Mouse (Mus musculus): ENCODE data around the gene Nusap1. TPM values are rescaled to one million over a fixed set of nuclear protein-coding genes. Genes with fewer than 3 reads are reported as not detected.

The Nusap1 gene
- total and polyA plus RNA-seq, 3 experiments, result 29.0 to 92.7 (median 41.1) TPM

- dilution Hi-C loops (cut with MboI; ENCODE audit: extremely low pct_ligation_motif_present, extremely low pct_unique_long_range_greater_than_20kb, low sequenced_read_pairs) (no loop called here), in situ Hi-C loops (cut with MboI; ENCODE audit: low pct_ligation_motif_present, low pct_unique_long_range_greater_than_20kb, low sequenced_read_pairs) (no loop called here)
- peak; percentile 78 for DNase-seq (ENCODE audit: extremely low read depth)
- no peak overlapping the region for H3K4me2 ChIP-seq (ENCODE audit: insufficient read depth, low read depth, poor library complexity, severe bottlenecking)
- H3K36me3 ChIP-seq (replicated peaks in 1 of 2; ENCODE audit: control insufficient read depth in 1 of 2, insufficient read depth in 1 of 2, low read length in 1 of 2), result peaks cover 5% of the 10 kb centered on the region in 2 experiments
- no peaks in the 10 kb centered on the region for H3K9me3 ChIP-seq (replicated peaks; ENCODE audit: low read length)
- no peak overlapping the region for H3K9ac ChIP-seq (ENCODE audit: insufficient read depth, low read depth)
- H3K79me2 ChIP-seq (replicated peaks; ENCODE audit: control insufficient read depth, extremely low read depth, insufficient read depth, poor library complexity, severe bottlenecking), result no peaks in the 10 kb centered on the region
- no peak overlapping the region for H3K27ac ChIP-seq (ENCODE audit: insufficient read depth, low read depth)
- H3K4me3 ChIP-seq (replicated peaks in 1 of 3; ENCODE audit: low read depth in 2 of 3, low read length in 2 of 3, poor library complexity in 1 of 3), result no peak overlapping the region
- H3K4me1 ChIP-seq (ENCODE audit: control insufficient read depth in 1 of 2, insufficient read depth in 2 of 2), result peaks cover 5 to 16% of the 10 kb centered on the region in 2 experiments; a peak in 2 of 4 replicates
- H3K27me3 ChIP-seq (replicated peaks), result no peaks in the 10 kb centered on the region
- TF ChIP-seq E2F4 (IDR thresholded peaks at IDR 0.05; ENCODE audit: insufficient replicate concordance, low read depth, low read length) (no peak), CTCF (conservative IDR thresholded peaks at IDR 0.05 in 1 of 2, IDR thresholded peaks at IDR 0.05 in 1 of 2; ENCODE audit: low read depth in 2 of 2, low read length in 2 of 2) (peak; percentile 76 to 95), MAX (IDR thresholded peaks at IDR 0.05; ENCODE audit: low read length) (no peak), GABPA (IDR thresholded peaks at IDR 0.05; ENCODE audit: insufficient replicate concordance, low read depth, low read length) (no peak), ZMIZ1 (IDR thresholded peaks at IDR 0.05; ENCODE audit: low read depth, low read length) (no peak), POLR2AphosphoS2 (IDR thresholded peaks at IDR 0.05; ENCODE audit: low read depth, low read length) (no peak), SIN3A (IDR thresholded peaks at IDR 0.05; ENCODE audit: low read length) (0 out of 2 replicates have a peak, but pooled peaks have one; percentile 27), PAX5 (IDR thresholded peaks at IDR 0.05; ENCODE audit: low read length) (no peak), SMC3 (IDR thresholded peaks at IDR 0.05; ENCODE audit: low read depth, low read length) (peak; percentile 83), ELF1 (IDR thresholded peaks at IDR 0.05; ENCODE audit: low read depth, low read length) (0 out of 2 replicates have a peak, but pooled peaks have one; percentile 9), MEF2A (IDR thresholded peaks at IDR 0.05; ENCODE audit: borderline replicate concordance, low read depth, low read length) (0 out of 2 replicates have a peak, but pooled peaks have one; percentile 28), MYC (IDR thresholded peaks at IDR 0.05; ENCODE audit: low read depth, low read length) (0 out of 2 replicates have a peak, but pooled peaks have one; percentile 58), JUND (conservative IDR thresholded peaks at IDR 0.05; ENCODE audit: low read depth, low read length) (no peak), NELFE (IDR thresholded peaks at IDR 0.05; ENCODE audit: low read depth, low read length) (peak; percentile 43; the same call in 1 of the 2 replicates), RAD21 (IDR thresholded peaks at IDR 0.05; ENCODE audit: low read depth, low read length) (peak; percentile 94), TCF12 (IDR thresholded peaks at IDR 0.05; ENCODE audit: low read depth, low read length) (peak; percentile 27; the same call in 1 of the 2 replicates), ZC3H11A (IDR thresholded peaks at IDR 0.05; ENCODE audit: low read depth, low read length) (peak; percentile 63), EP300 (IDR thresholded peaks at IDR 0.05; ENCODE audit: low read length) (no peak), BHLHE40 (IDR thresholded peaks at IDR 0.05; ENCODE audit: low read depth, low read length) (no peak), MAZ (IDR thresholded peaks at IDR 0.05; ENCODE audit: low read depth, low read length) (0 out of 2 replicates have a peak, but pooled peaks have one; percentile 33)
These were observed 30.7 kb upstream of the Nusap1 start for GRCm38 (mm10) chr2:119587383-119587782.

- in situ Hi-C loops (cut with MboI; ENCODE audit: low pct_ligation_motif_present, low pct_unique_long_range_greater_than_20kb, low sequenced_read_pairs) (no loop called here), dilution Hi-C loops (cut with MboI; ENCODE audit: extremely low pct_ligation_motif_present, extremely low pct_unique_long_range_greater_than_20kb, low sequenced_read_pairs) (no loop called here)
- peaks cover 21% of the 10 kb centered on the region for H3K79me2 ChIP-seq (replicated peaks; ENCODE audit: control insufficient read depth, extremely low read depth, insufficient read depth, poor library complexity, severe bottlenecking)
- H3K9me3 ChIP-seq (replicated peaks; ENCODE audit: low read length), result no peaks in the 10 kb centered on the region
- no peak for TF ChIP-seq ELF1 (IDR thresholded peaks at IDR 0.05; ENCODE audit: low read depth, low read length)
- TF ChIP-seq ZC3H11A (IDR thresholded peaks at IDR 0.05; ENCODE audit: low read depth, low read length), result no peak
- peak in 1 of 2 experiments; percentile 46; a peak in 2 of 4 replicates for TF ChIP-seq CTCF (conservative IDR thresholded peaks at IDR 0.05 in 1 of 2, IDR thresholded peaks at IDR 0.05 in 1 of 2; ENCODE audit: low read depth in 2 of 2, low read length in 2 of 2)
- no peak for TF ChIP-seq USF1 (IDR thresholded peaks at IDR 0.05; ENCODE audit: low read depth, low read length)
- TF ChIP-seq MAZ (IDR thresholded peaks at IDR 0.05; ENCODE audit: low read depth, low read length), result no peak
- TF ChIP-seq TCF12 (IDR thresholded peaks at IDR 0.05; ENCODE audit: low read depth, low read length), result no peak
- no peak for TF ChIP-seq MXI1 (IDR thresholded peaks at IDR 0.05; ENCODE audit: low read depth, low read length)
- DNase-seq (ENCODE audit: extremely low read depth), result no peak
- no peak overlapping the region for H3K4me2 ChIP-seq (ENCODE audit: insufficient read depth, low read depth, poor library complexity, severe bottlenecking)
- H3K4me1 ChIP-seq (ENCODE audit: control insufficient read depth in 1 of 2, insufficient read depth in 2 of 2), result peaks cover 3 to 11% of the 10 kb centered on the region in 2 experiments; a peak in 2 of 4 replicates
- H3K36me3 ChIP-seq (replicated peaks in 1 of 2; ENCODE audit: control insufficient read depth in 1 of 2, insufficient read depth in 1 of 2, low read length in 1 of 2), result peaks cover 0 to 3% of the 10 kb centered on the region in 2 experiments
- no peak overlapping the region for H3K9ac ChIP-seq (ENCODE audit: insufficient read depth, low read depth)
- no peaks in the 10 kb centered on the region for H3K27me3 ChIP-seq (replicated peaks)
- H3K4me3 ChIP-seq (replicated peaks in 1 of 3; ENCODE audit: low read depth in 2 of 3, low read length in 2 of 3, poor library complexity in 1 of 3), result no peak overlapping the region
- no peak overlapping the region for H3K27ac ChIP-seq (ENCODE audit: insufficient read depth, low read depth)
These were observed 26.9 kb upstream of the Nusap1 start for GRCm38 (mm10) chr2:119591247-119591646.
